Mouse (Mus musculus): ENCODE measurements around the gene Gm5169.
"Not testable (repeated sequence)": the region's sequence is repeated elsewhere in the genome, so short reads cannot be mapped to it uniquely, and the experiment has no call there.

DNA sequence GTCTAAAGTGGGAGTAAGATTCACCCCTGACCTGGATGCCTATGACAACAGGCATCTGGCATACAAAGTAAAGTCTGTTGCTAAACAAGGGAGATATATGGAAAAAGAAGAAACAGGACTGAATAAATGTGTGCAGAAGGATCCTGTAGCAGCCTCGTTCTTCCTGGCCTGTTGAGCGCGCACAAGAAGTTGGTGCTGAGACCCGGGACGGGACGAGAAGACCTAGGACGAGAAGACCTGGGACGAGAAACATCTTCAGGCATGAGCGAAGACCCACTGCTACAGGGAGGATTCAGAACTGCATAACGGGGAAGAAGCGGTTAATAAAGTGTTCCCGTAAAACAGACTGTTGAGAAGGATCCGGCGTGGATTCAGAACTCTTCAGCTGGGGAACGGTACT, 46.2 kb upstream of the Gm5169 start:
- not testable (repeated sequence) for TF ChIP-seq CTCF (IDR thresholded peaks at IDR 0.05; ENCODE audit: control insufficient read depth, insufficient read depth, insufficient read length); USF1 (IDR thresholded peaks at IDR 0.05; ENCODE audit: low read depth); MAX (IDR thresholded peaks at IDR 0.05); MYOD1 (IDR thresholded peaks at IDR 0.05; ENCODE audit: control insufficient read depth, insufficient read length, low read depth)

Measured in C2C12 (cell line).